Mouse (Mus musculus): Measurements from ENCODE around the gene Fkbpl.

Fkbpl gene

GRCm38 (mm10) chr17:34644608-34645007 is at the start of gene Fkbpl:
Fkbpl (plus strand) TSS chr17:34644764.
- peak; percentile 97 for DNase-seq (ENCODE audit: low spot score)

- no peak for DNase-seq (ENCODE audit: low spot score)
These were observed 48.5 kb upstream of the Fkbpl start for GRCm38 (mm10) chr17:34596098-34596497.

DNA sequence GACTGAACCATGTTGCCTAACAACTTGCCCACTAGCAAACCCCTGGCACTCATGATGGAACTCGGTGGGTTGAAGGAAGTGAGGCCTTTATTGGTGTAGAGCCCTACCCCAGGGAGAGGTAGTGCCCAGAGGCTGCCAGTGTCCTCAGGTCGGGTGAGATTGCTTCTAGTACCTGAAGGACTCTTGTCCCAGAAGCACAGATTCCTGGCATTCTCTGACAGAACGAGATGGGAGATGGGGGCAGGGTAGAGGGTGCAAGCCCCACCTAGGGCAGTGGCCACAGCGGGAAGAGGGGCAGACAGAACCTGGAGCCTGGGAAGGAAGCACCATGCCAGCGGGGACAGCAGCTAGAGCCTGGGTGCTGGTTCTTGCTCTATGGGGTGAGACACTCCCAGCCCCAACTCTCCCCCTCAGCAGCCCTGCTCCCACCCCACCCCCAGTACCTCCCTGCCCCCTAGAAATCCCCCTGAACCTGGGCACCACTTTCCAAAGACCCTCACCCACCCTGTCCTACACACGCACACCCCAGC is 46.9 kb upstream of the Fkbpl start, which contains the start of gene Ager:
Ager (plus strand) TSS at position 297 of the 530 bp plus-strand sequence.
- no peak for DNase-seq (ENCODE audit: low spot score)

DNA sequence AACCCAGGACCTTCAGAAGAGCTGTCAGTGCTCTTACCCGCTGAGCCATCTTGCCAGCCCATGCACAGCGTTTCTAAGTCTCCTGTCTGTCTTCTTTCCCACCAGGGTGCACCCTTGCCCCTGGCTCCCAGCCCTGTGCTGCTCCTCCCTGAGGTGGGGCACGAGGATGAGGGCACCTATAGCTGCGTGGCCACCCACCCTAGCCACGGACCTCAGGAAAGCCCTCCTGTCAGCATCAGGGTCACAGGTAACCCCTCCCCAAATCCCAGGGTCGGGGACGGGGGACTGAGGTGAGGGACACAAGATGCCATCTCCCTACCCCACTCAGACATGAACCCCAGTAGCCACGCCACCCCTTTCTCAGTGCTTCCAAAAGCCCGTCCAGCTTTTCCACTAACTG is 44.7 kb upstream of the Fkbpl start:
- DNase-seq (ENCODE audit: low spot score), result no peak

DNA sequence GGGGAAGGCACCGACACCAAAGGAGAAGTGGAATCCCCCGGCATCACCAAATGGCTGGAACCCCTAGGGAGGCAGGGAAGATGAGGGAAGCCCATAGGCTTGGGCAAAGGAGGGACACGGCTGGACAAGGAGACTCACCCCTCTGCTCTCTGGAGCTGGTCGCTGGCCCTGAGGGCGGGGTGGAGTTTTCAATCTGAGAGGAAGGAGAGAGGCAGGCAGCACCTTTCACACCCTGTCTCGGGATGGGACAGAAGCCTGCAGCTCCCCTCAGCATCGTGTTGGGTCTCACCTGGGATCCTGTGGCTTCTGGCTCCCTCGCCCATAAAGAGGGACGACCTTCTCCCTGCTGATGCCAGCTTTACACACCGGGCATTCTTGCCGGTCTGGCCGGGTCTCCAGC is 42.8 kb upstream of the Fkbpl start:
- DNase-seq (ENCODE audit: low spot score), result no peak

DNA sequence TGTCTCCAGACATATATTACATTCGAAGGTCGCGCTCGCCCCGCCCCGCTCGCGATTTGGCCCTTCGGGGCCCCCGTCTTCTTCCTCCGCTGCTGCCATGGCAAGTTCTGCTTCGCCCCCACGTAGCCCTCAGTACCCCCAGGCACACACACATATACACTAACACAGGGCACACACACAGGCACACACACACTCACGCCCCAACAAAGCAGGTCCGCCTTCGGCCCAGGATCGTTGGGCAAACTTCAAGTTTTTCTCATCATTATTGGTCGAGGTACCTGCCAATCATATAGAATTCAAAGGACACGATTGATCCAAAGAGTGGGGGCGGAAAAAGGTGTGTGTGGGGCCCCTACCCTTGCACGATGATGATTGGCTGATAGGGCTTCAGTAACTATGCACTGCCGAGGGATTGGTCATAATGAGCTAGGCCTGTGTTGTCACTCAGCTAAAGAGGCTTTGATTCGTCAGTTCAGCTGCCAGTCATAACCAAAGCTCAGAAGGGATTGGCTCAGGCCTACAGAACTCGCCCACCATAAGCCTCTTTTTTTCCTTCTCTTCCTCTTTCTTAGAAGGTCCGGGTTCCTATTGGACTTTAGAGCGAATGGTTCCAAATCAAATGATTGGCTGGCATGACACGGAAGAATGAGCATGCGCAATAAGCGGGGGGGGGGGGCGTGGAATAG is 41.0 kb upstream of the Fkbpl start, which contains the start of gene Rnf5:
Rnf5 (minus strand) TSS at position 316 of the 686 bp plus-strand sequence.
- peak; percentile 97 for DNase-seq (ENCODE audit: low spot score)

DNA sequence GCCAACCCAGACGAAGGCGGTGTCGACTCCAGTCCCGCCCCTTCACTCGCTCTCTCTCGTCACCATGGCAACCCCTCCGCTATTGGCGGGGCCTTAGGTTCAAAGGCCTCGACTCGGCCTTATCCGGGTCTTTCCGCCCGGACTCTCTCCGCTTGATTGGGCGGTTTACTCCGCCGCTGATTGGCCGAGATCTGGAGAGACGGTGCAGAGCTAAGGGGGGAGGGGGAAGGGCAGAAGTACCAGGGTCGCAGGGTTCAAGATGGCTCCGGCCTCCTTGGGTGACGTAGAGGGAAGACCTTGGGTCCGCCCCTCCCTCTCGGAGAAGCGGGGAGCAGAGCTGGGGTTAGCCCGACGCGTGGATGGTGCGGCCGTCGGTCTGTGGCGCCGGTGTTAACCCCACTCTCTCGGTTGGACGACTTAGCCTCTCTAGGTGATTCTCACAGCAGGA is 40.5 kb upstream of the Fkbpl start, which contains the start of gene Agpat1:
Agpat1 (plus strand) TSS at position 202 of the 448 bp plus-strand sequence.
- peak; percentile 98 for DNase-seq (ENCODE audit: low spot score)

DNA sequence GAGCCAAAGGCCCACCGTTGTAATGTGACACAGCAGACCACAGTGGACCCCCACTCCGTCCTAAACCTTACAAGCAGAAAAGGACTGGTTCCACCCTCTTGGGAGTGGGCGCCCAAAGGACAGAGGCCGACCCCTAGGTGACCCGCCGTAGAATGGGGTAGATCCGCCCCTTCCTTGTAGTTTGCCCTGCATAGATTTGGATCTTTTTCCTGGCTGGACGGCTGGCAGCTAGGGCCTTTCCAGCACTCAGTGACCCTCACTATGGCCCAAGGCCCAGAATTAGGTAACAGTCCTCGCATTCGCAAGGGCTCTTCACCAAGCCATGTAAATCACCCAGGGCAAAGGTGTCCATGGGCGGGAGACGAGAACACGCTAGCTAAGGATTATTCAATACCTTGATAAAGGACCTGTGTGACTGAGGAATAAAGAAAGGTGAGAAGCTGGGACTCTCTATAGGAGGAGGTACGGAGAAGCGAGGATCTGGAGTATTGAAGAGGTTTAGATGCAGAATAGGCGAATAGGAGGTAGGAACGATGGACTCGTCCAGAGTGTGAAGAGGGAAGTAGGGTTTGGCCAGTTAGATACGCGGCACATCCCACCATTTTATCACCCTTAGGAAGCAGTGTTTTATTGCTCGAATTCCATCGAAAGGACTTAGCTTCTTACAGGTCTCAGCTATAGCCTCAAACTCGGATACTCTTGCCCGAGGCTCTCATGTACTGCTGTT is 39.9 kb upstream of the Fkbpl start:
- no peak for DNase-seq (ENCODE audit: low spot score)

- DNase-seq (ENCODE audit: low spot score), result peak; percentile 94
These were observed 39.0 kb upstream of the Fkbpl start for GRCm38 (mm10) chr17:34605609-34606008.

DNA sequence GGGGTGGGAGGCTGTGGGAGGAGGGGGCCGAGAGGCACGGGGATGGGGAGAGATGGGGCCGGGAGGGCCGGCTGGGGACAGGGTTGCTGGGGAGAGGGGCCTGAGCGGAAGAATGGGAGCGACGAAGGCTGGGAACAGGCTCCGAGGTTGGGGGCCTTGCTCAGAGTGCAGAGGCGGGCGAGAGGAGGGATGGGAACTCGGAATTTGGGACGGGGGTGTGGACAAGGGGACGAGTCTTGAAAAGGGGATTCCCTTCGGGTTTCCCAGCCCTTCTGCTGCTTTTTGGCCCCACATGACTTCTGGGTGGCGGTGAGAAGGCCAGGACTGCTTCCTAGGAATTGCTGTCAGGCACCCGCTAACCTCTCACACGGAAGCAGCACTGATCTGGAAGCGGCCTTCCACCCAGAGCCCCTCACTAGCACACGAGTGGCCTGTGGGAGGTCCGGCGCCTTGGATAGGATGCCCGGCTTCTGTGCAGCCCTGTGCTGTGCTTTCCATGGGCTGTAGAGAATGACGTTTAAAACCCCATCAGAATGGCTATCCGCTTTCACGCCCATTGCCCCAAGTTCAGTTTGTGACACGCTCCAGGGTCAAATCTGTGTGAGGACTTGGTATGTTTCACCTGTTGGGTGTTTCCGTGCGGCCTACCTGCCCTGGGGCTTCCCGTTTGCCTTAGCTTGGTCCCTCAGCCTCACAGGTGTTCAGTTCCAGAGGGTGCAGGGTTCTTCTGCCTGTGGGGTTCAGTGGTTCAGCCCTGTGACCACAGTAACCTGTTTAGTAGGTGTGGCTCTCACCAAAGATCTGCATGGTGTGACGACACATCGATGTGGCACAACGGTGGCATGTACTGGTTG is 38.2 kb upstream of the Fkbpl start:
- no peak for DNase-seq (ENCODE audit: low spot score)

- DNase-seq (ENCODE audit: low spot score), result no peak
These were observed 36.6 kb upstream of the Fkbpl start for GRCm38 (mm10) chr17:34607997-34608396.

GRCm38 (mm10) chr17:34611050-34611449 is 33.5 kb upstream of the Fkbpl start:
- DNase-seq (ENCODE audit: low spot score), result no peak

DNA sequence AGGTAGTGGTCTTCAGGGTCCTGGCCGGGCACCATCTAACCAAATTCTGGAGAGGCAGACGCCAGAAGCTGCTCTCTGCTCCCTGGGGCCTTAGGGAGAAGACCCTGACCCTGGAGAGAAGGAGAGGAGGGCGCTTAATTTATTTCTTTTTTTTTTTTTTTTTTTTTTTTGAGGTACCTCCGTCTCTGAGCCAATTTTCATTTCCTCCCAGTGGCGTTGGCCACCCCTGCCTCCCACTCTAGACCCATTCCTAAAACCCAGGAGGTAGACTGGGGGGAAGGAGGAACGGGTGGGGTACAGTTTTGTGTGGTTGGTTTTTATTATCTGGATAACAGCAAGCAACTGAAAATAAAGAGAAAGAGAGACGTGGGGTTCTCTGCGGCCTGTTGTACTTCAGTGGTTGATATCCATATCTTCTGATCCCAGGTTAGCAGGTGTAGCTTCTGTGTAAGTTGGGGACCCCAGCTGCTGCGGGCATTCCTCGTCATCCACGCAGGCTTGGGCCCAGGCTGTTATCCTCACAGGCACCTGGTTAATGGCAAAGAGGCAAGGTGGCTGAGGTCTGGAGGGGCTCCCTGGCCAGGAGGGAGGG is 31.4 kb upstream of the Fkbpl start:
- no peak for DNase-seq (ENCODE audit: low spot score)

DNA sequence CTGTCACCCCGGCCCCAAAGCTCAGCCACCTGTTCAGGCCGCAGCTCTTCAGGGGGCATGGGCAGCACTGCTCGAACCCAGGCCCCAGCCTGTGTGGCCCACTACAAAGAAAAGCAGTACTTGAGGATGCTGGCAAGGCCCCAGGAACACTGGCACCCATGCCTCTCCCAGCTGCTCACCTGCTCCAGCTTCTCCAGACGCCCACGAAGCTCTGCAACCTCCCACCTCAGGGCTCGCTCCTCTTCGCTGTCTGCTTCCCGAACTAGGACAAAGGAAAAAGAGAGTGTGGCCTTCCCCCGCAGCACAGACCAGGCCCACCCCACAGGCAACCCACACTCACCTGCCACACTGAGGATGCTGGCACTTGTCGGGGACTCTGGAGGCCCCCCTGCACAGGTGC is 30.7 kb upstream of the Fkbpl start:
- no peak for DNase-seq (ENCODE audit: low spot score)

GRCm38 (mm10) chr17:34615871-34616270 is 28.7 kb upstream of the Fkbpl start, which contains the start of gene Egfl8:
Egfl8 (minus strand) TSS chr17:34615971.
- no peak for DNase-seq (ENCODE audit: low spot score)

- DNase-seq (ENCODE audit: low spot score), result no peak
These were observed 25.6 kb upstream of the Fkbpl start for GRCm38 (mm10) chr17:34618999-34619398.

GRCm38 (mm10) chr17:34621006-34621405 is 23.6 kb upstream of the Fkbpl start:
- DNase-seq (ENCODE audit: low spot score), result no peak

DNA sequence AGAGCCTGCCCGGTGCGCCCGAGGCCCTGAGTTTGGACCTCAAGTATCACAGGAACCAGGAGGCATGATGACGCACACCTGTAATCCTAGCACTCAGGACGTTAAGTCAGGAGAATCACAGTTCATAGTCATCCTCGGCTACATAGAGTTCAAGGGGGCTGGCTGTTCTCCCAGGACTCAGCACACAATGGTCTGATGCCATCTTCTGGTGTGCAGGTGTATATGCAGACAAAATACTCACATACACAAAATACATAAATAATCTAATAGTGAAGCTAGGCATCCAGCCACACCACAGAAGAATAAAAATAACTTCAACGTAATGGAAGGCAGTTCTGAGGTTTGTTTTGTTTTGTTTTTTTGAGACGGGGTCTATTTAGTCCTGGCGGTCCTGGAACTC is 21.4 kb upstream of the Fkbpl start:
- no peak for DNase-seq (ENCODE audit: low spot score)

DNA sequence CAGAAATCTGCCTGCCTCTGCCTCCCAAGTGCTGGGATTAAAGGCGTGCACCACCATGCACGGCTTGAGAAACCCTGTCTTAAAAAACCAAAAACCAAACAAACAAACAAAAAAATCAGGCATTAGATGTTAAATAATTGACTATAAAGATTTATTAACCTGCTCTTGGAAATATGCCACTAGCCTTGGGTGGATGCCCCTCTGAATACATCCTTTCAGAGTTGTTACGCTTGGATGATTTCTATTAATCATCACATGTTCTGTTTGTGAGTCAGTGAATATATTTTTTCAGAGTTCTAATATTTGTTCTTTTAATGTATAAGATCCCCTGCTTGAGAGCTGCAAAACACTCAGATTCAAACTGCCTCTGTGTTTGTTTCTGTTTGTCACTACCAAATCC is 19.6 kb upstream of the Fkbpl start:
- no peak for DNase-seq (ENCODE audit: low spot score)

- DNase-seq (ENCODE audit: low spot score), result no peak
These were observed 18.3 kb upstream of the Fkbpl start for GRCm38 (mm10) chr17:34626062-34626772.

- DNase-seq (ENCODE audit: low spot score), result no peak
These were observed 17.8 kb upstream of the Fkbpl start for GRCm38 (mm10) chr17:34626773-34627092.
